Mouse (Mus musculus): ENCODE measurements around the gene Faah.

DNA sequence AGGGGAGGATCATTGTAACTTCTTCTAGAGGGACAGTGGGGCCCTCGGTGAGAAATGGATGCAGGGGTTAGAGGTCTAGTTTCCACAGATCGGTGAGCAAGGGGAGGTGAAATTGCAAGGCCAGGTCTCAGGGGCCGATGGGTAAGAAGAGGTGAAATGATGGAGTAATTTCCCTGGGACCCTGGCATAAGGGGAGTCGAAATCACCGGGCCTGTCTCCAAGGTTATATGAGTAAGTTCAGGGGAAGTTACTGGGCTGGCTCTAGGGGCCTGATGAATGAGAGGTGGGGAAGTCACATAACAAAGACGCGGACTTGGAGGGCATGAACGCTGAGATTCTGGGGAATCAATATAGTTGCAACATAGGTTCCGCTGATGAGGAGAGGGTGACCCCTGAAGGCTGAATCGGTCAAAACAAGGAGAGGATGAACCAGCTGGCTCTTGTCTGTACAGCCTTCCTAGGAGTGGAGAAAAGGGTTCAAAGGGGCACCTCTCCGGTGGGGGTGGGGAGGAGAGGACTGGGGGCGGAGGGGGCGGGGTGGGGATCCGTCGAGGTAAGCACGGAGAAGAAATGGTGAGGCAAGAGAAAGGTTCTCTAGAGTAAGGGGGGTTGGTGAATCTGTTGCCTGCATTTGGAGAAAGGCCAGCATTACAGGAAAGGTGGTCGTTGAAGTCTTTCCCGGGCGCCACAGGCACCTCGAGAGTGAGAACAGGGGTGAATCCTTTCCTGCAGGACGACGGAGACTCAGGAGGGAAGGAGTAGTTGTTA lies 35.0 kb upstream of the Faah start:
- TF ChIP-seq ZC3H11A (IDR thresholded peaks at IDR 0.05; ENCODE audit: low read depth, low read length): no peak
- TF ChIP-seq POLR2A (IDR thresholded peaks at IDR 0.05; ENCODE audit: low read depth, low read length): no peak
- no peak for TF ChIP-seq NRF1 (IDR thresholded peaks at IDR 0.05; ENCODE audit: low read depth, low read length)
- no peak for TF ChIP-seq ZNF384 (IDR thresholded peaks at IDR 0.05; ENCODE audit: low read depth, low read length)
- TF ChIP-seq PAX5 (IDR thresholded peaks at IDR 0.05; ENCODE audit: low read length): no peak
- peak in 1 of 2 experiments; percentile 65; a peak in 2 of 4 replicates for TF ChIP-seq CTCF (conservative IDR thresholded peaks at IDR 0.05 in 1 of 2, IDR thresholded peaks at IDR 0.05 in 1 of 2; ENCODE audit: low read depth in 2 of 2, low read length in 2 of 2)
- TF ChIP-seq ZKSCAN1 (IDR thresholded peaks at IDR 0.05; ENCODE audit: borderline replicate concordance, low read depth, low read length): no peak
